Mouse (Mus musculus): Measurements from ENCODE around the gene Mrps16.

Gene Mrps16

DNA sequence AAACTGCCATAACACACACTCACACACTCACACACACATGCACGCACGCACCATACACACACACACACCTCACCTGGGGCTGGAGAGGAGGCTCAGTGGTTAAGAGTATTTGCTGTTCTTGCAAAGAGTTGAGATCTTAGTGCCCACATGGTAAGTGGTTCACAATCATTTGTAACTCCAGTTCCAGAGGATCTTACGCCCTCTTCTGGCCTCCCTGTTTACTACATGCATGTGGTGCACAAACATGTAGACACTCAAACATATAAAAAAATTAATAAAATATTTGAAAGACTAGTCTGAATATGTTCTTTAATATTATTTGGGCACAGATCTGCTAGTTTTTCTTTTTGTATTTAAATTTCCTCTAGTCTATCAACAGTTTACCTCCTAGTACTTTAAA is 25.2 kb downstream of the Mrps16 start:
- DNase-seq (ENCODE audit: inconsistent ontology term), result no peak

DNA sequence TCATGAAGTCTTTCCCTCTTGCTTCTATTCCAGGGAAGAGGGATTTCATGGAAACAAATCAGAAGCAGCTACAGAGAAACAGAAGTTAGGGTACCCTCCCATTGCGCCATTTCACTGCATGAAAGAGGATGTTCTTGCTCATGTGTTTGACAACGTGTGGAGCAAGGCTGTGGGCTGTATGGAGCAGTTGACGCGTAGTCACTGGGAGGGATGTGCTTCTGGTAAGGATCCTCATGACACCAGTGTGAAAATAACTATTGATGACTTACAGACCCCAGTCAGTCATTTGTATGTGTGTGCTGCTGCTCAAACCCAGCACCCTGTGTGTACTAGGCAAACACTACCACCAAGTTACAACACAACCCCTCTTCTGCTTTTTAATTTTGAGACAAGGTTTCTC is 30.2 kb downstream of the Mrps16 start:
- DNase-seq (ENCODE audit: inconsistent ontology term), result no peak

DNA sequence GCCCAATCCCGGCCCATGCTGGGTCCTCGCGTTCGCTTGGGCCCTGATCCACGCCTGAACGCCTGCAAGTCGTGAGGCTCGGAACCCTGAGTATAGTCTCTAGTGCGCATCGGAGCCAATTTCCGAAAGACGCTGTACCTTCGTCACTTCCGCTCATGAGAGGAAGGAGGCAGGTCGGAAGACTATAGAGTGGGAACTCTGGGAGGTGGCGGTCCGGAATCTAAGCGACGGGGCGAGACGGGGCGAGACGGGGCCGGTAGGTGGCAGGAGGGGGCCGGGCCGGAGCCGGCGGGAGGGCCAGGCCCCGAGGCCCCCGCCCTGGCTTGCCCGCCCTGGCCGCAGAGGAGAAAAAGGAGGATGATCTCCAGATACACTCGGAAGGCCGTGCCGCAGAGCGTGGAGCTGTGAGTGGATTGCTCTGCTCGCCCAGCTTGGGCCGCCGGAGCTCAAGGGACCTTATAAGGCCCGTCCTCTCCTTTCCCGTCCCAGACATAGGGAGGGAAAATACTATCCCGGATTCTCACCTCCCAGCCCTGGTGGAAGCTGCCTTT is 45.4 kb downstream of the Mrps16 start, which contains the start of the genes Ecd and Fam149b:
Gene Ecd (minus strand): TSS at position 131 of the 551 bp plus-strand sequence.
Gene Fam149b (plus strand): TSS at position 172 of the 551 bp plus-strand sequence.
- peak; percentile 99 for DNase-seq (ENCODE audit: inconsistent ontology term)

DNA sequence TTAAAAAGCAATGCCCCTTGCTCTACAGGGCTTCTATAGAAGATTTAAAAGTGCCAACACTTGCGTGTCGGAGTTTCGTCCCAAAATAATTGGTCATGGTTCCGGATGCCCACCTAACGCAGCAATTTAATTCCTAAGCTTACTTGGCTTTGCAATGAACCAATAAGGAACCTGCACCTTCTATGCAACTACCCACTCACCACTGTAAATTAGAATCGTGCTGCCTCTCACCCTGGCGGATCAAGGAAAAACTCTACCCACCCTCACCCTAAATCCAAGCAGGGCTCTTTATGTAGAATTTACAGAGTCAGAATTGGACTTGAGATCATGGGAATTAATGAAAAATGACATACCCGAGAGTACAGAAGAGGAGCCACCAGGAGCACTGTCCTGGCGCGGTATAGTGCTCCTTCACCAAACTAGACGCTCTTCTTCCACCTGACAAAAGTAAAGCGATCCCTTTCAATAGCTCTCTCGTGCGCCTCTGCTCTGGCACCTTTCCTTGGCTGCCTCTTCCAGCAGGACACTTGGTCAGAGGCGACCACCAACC is 45.9 kb downstream of the Mrps16 start:
- DNase-seq (ENCODE audit: inconsistent ontology term), result no peak

DNA sequence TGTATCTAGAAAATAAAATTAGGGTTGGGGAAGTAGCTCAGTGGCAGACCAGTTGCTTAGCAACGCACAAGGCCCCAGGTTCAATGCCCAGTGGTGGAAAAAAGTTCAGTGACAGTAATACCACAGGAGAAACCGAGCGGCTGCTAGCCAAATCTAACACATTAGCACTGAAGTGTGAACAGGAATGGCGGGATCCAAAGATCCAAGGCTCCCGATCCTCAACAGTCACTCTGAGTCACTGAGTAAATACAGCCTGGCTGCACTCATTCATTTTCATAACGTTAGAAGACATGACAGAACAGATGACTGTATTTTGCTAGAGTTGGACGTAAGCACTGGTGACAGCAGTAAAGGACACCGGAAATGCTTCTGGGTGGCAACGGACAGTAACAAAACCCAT is 47.5 kb downstream of the Mrps16 start:
- DNase-seq (ENCODE audit: inconsistent ontology term), result peak; percentile 63

DNA sequence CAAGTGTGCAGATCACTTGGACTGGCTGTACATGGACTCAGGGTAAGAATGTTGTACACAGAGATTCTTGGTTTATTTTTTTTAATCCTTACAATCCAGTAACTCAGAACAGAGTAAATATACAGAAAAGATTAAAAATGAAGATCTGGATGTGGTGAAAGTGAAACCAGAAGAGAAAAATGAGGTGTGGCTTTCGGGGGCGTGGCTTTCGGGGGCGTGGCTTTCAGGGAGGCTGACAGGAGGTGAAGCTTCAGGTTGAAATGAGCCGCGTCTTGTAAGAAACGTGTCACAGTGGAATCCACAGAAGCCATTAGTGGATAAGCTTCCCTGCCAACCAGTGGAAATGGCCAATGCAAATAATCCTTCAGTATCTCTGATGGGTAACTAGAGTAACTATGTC is 52.6 kb downstream of the Mrps16 start:
- no peak for DNase-seq (ENCODE audit: inconsistent ontology term)

DNA sequence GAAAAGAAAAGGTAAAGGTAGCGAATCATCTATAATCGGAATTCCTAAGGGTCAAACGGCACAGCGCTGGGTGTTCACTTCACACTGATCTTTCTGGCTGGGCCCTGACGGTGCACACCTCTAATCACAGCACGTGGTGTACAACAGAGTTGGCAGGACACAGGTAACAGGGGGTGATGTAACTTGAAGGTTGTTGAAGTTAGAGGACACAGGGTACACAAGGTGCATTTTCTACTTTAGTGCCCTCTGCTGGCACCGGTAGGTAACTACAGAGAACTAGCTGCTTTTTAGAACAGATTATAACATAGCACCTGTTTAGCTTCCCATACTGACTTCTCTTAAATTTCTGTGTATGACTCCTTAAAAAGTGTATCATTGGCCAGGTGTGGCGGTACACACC is 53.3 kb downstream of the Mrps16 start:
- DNase-seq (ENCODE audit: inconsistent ontology term), result no peak

DNA sequence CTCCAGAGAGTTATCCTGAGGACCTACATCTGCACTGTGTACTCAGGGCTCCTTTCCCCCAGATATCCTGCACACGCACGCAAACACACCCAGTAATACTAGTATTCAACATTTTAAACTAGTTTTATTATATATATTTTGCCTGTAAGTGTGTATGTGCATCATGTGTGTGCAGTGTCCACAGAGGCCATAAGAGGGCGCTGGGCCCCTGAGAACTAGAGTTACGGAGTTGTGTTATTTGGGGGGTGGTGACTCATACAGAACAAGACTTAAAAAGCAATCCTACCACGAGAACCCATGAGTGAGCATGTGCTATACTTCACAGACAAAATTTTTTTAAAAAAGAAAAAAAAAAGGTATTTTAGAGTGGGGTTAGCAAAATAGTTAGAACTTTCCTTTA is 54.0 kb downstream of the Mrps16 start:
- DNase-seq (ENCODE audit: inconsistent ontology term), result no peak
